Mouse (Mus musculus): Measurements from ENCODE around the gene Rbx1.

DNA sequence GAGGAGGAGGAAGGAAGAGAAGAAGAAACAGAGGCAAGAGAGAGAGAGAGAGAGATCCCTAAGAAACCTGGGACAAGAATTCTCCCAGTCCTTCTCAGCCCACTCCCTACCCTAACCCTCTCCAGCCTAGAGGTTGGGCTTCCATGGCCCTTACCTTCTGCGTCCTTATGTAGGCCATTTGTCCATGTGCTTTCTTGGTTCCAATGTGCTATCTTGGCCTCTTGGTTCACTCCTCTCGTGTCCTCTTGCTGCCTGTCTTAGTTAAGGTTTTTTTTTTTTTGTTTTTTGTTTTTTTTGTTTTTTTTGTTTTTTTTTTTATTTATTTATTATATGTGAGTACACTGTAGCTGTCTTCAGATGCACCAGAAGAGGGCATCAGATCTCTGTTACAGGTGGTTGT is 16.9 kb downstream of the Rbx1 start:
- TF ChIP-seq POLR2A (IDR thresholded peaks at IDR 0.05; ENCODE audit: low read depth, low read length): no peak
- no peak for TF ChIP-seq CTCF (conservative IDR thresholded peaks at IDR 0.05; ENCODE audit: insufficient read depth, insufficient read length, low read depth, low read length)
